In the genomic region with DNA sequence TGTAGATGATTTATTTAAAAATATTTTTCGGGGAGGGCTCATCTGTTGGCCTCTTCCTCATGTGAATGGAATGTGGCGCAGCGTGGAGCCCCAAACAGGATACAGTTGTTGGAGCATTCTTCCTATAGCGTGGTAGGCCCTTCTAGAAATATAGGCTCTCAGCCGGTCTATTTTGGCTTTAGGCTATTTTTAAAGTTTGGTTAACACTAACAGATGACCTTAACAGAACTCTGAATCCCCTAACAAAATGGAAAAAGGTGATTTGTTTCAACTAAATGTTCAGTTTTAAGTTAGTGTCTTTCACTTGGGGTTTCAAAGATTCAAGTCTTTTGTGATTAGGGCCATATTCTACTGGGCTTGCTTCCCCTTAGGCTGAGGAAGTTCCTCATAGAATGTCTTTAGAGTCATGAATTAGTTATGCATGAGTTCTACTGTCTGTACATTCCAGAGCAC, we compare ENCODE assay signal across 8 mouse cellular contexts.
DNase-seq lines count a peak whose midpoint lies in the region; ATAC-seq and TF ChIP-seq lines count a peak whose summit lies in the region.

No protein-coding gene starts in this region.

- no peaks in the 10 kb centered on the region for H3K27me3 ChIP-seq in kidney, adult 2 months (replicated peaks; ENCODE audit: control insufficient read depth, insufficient read depth, low read length)
- H3K27me3 ChIP-seq in heart, embryonic 13.5 days (replicated peaks): no peaks in the 10 kb centered on the region
- H3K27me3 ChIP-seq in neural tube, embryonic 11.5 days (ENCODE audit: control insufficient read depth, insufficient read depth, low read length): no peaks in the 10 kb centered on the region

- TF ChIP-seq CTCF in kidney, adult 2 months (conservative IDR thresholded peaks at IDR 0.05; ENCODE audit: insufficient read depth, insufficient read length, low read depth, low read length): no peak

- H3K4me3 ChIP-seq in kidney, adult 2 months (ENCODE audit: insufficient read depth, low read depth, low read length): peak overlapping the region; percentile 46
- peak overlapping the region; percentile 64 for H3K4me3 ChIP-seq in heart, embryonic 13.5 days
- peak overlapping the region; percentile 44 for H3K4me3 ChIP-seq in neural tube, embryonic 11.5 days (ENCODE audit: low read depth, low read length)

- peak; percentile 53 for DNase-seq in kidney, adult 2 months
- no peak for DNase-seq in kidney, adult 11 months
- peak; percentile 51 for DNase-seq in embryo, embryonic 10 days (ENCODE audit: low spot score)
- DNase-seq in liver: peak; percentile 52
- peak; percentile 39 for DNase-seq in neural tube, embryonic 11.5 days (ENCODE audit: low spot score)
- no peak for DNase-seq in layer of hippocampus, adult 8-10 months (ENCODE audit: low spot score in 2 of 2)
- DNase-seq in cerebellum, adult 8-10 months: no peak

- peak overlapping the region; percentile 79 for H3K27ac ChIP-seq in kidney, adult 2 months (ENCODE audit: insufficient read depth, low read depth, low read length)
- H3K27ac ChIP-seq in heart, embryonic 13.5 days (replicated peaks): peak overlapping the region; percentile 98
- H3K27ac ChIP-seq in neural tube, embryonic 11.5 days (ENCODE audit: low read depth, low read length): no peak overlapping the region

- ATAC-seq in heart, embryonic 13.5 days (ENCODE audit: extremely low read depth, insufficient number of reproducible peaks, low FRiP score, low TSS enrichment): no peak
- ATAC-seq in neural tube, embryonic 11.5 days (ENCODE audit: insufficient read depth, low FRiP score, low TSS enrichment): no peak

- H3K36me3 ChIP-seq in kidney, adult 2 months (ENCODE audit: control insufficient read depth, insufficient read depth, low read length): no peaks in the 10 kb centered on the region
- peaks cover 18% of the 10 kb centered on the region for H3K36me3 ChIP-seq in heart, embryonic 13.5 days
- H3K36me3 ChIP-seq in neural tube, embryonic 11.5 days (ENCODE audit: control insufficient read depth, insufficient read depth, low read length): no peaks in the 10 kb centered on the region

- no peaks in the 10 kb centered on the region for H3K9me3 ChIP-seq in heart, embryonic 13.5 days
- H3K9me3 ChIP-seq in neural tube, embryonic 11.5 days (ENCODE audit: control insufficient read depth, low read length): no peaks in the 10 kb centered on the region

- TF ChIP-seq POLR2A in kidney, adult 2 months (IDR thresholded peaks at IDR 0.05; ENCODE audit: low read depth, low read length): no peak

- 5% methylated on average over 5 of the region's 5 CpGs for WGBS in kidney, adult 2 months
- under 1% methylated on average over 5 of the region's 5 CpGs for WGBS in heart, embryonic 13.5 days
- WGBS in neural tube, embryonic 11.5 days: 8% methylated on average over 5 of the region's 5 CpGs

- H3K4me2 ChIP-seq in heart, embryonic 13.5 days: peak overlapping the region; percentile 74
- peak overlapping the region; percentile 68 for H3K4me2 ChIP-seq in neural tube, embryonic 11.5 days (ENCODE audit: low read depth)

- H3K4me1 ChIP-seq in kidney, adult 2 months (ENCODE audit: control insufficient read depth, insufficient read depth, low read length): peaks cover 12% of the 10 kb centered on the region
- H3K4me1 ChIP-seq in heart, embryonic 13.5 days: peaks cover 34% of the 10 kb centered on the region
- H3K4me1 ChIP-seq in neural tube, embryonic 11.5 days (ENCODE audit: control insufficient read depth, insufficient read depth, low read length): peaks cover 8% of the 10 kb centered on the region

- H3K9ac ChIP-seq in heart, embryonic 13.5 days: peak overlapping the region; percentile 82
- no peak overlapping the region for H3K9ac ChIP-seq in neural tube, embryonic 11.5 days (ENCODE audit: low read length)

Comparison
In these comparisons a context has a peak if more than half of its experiments do, and no peak if none do; other contexts are left out.
1. DNase-seq: peak in kidney, adult 2 months (single experiment), embryo, embryonic 10 days (single experiment), liver (single experiment) and neural tube, embryonic 11.5 days (single experiment); none in kidney, adult 11 months (single experiment), layer of hippocampus, adult 8-10 months (0 of 2) and cerebellum, adult 8-10 months (single experiment).
2. Peak in every context shown above with its lines, with median percentiles within 50 percentile points of each other: H3K4me3 ChIP-seq.